Mouse (Mus musculus) lung, adult 2 months (tissue): Measurements from ENCODE around the gene Slc2a9.

Source experiments
- CTCF ChIP-seq: fragments of 200-500 bp; IDR thresholded peaks from 2 replicates; pipeline ENCODE4 v1.5.1; 2011; ENCODE audit warnings: mild to moderate bottlenecking, low read length, control low read depth; ENCODE audit not compliant: insufficient read depth
- POLR2A ChIP-seq: fragments of 200-500 bp; IDR thresholded peaks from 2 replicates; pipeline ENCODE4 v1.6.1; 2011; ENCODE audit warnings: low read depth, mild to moderate bottlenecking, control low read depth, low read length, borderline replicate concordance; ENCODE audit errors: extremely low read depth

GRCm38 (mm10) chr5:38350351-38350929 is 152.5 kb downstream of the Slc2a9 start:
- TF ChIP-seq CTCF (no peak), POLR2A (no peak)
